Mouse (Mus musculus): Measurements from ENCODE around the gene Dync1li2. TPM values are rescaled to one million over a fixed set of nuclear protein-coding genes. Genes with fewer than 3 reads are reported as not detected.

Dync1li2 gene
- total RNA-seq (2012; rRNA removed) (12.7 and 15.8 TPM in 2 replicates), total RNA-seq (2014; rRNA removed) (14.3 and 17.7 TPM in 2 replicates), polyA plus RNA-seq (2012; ENCODE audit: insufficient read length, low read depth) (22.8 and 30.4 TPM in 2 replicates)

- in situ Hi-C loops (cut with MboI; ENCODE audit: low pct_ligation_motif_present, low pct_unique_long_range_greater_than_20kb, low sequenced_read_pairs) = no loop called here
- Histone ChIP-seq H3K79me2 (replicated peaks; ENCODE audit: control insufficient read depth, extremely low read depth, insufficient read depth, poor library complexity, severe bottlenecking) (peaks cover 10% of the 10 kb centered on the region; the same call in 1 of the 2 replicates), H3K9me3 (replicated peaks; ENCODE audit: low read length) (no peaks in the 10 kb centered on the region), H3K9ac (ENCODE audit: insufficient read depth, low read depth) (peak within 1 kb of the TSS; percentile 67), H3K27me3 (replicated peaks) (no peaks in the 10 kb centered on the region), H3K4me3 (replicated peaks in 1 of 3; ENCODE audit: low read depth in 2 of 3, low read length in 2 of 3, poor library complexity in 1 of 3) (peak within 1 kb of the TSS; percentile 83 to 100 (median 85)), H3K27ac (ENCODE audit: insufficient read depth, low read depth) (peak within 1 kb of the TSS; percentile 10; the same call in 1 of the 2 replicates), H3K36me3 (replicated peaks in 1 of 2; ENCODE audit: control insufficient read depth in 1 of 2, insufficient read depth in 1 of 2, low read length in 1 of 2) (peaks cover 21 to 34% of the 10 kb centered on the region in 2 experiments), H3K4me1 (ENCODE audit: control insufficient read depth in 1 of 2, insufficient read depth in 2 of 2) (peaks cover 17 to 35% of the 10 kb centered on the region in 2 experiments), H3K4me2 (ENCODE audit: insufficient read depth, low read depth, poor library complexity, severe bottlenecking) (peak within 1 kb of the TSS; percentile 68)
- dilution Hi-C loops (cut with MboI; ENCODE audit: extremely low pct_ligation_motif_present, extremely low pct_unique_long_range_greater_than_20kb, low sequenced_read_pairs) = no loop called here
- DNase-seq (ENCODE audit: extremely low read depth) = peak; percentile 82
- TF ChIP-seq PAX5 (IDR thresholded peaks at IDR 0.05; ENCODE audit: low read length) (no peak), MEF2A (IDR thresholded peaks at IDR 0.05; ENCODE audit: borderline replicate concordance, low read depth, low read length) (peak; percentile 44; the same call in 1 of the 2 replicates), CHD2 (IDR thresholded peaks at IDR 0.05; ENCODE audit: low read length) (no peak), NELFE (IDR thresholded peaks at IDR 0.05; ENCODE audit: low read depth, low read length) (peak; percentile 82), MAZ (IDR thresholded peaks at IDR 0.05; ENCODE audit: low read depth, low read length) (no peak), UBTF (IDR thresholded peaks at IDR 0.05; ENCODE audit: low read depth, low read length) (peak; percentile 60; the same call in 1 of the 2 replicates), KAT2A (IDR thresholded peaks at IDR 0.05; ENCODE audit: insufficient replicate concordance, low read length) (peak; percentile 69; the same call in 1 of the 2 replicates), JUND (conservative IDR thresholded peaks at IDR 0.05; ENCODE audit: low read depth, low read length) (no peak), NRF1 (IDR thresholded peaks at IDR 0.05; ENCODE audit: low read depth, low read length) (peak; percentile 53), GABPA (IDR thresholded peaks at IDR 0.05; ENCODE audit: insufficient replicate concordance, low read depth, low read length) (no peak), SIN3A (IDR thresholded peaks at IDR 0.05; ENCODE audit: low read length) (peak; percentile 74; the same call in 1 of the 2 replicates), TCF12 (IDR thresholded peaks at IDR 0.05; ENCODE audit: low read depth, low read length) (peak; percentile 87), ZNF384 (IDR thresholded peaks at IDR 0.05; ENCODE audit: low read depth, low read length) (no peak), HCFC1 (IDR thresholded peaks at IDR 0.05; ENCODE audit: low read depth, low read length) (peak; percentile 85), RCOR1 (conservative IDR thresholded peaks at IDR 0.05; ENCODE audit: low read depth, low read length) (no peak), E2F4 (IDR thresholded peaks at IDR 0.05; ENCODE audit: insufficient replicate concordance, low read depth, low read length) (no peak), MXI1 (IDR thresholded peaks at IDR 0.05; ENCODE audit: low read depth, low read length) (peak; percentile 57), ZC3H11A (IDR thresholded peaks at IDR 0.05; ENCODE audit: low read depth, low read length) (no peak), ETS1 (conservative IDR thresholded peaks at IDR 0.05; ENCODE audit: low read depth, low read length) (no peak), ZKSCAN1 (IDR thresholded peaks at IDR 0.05; ENCODE audit: borderline replicate concordance, low read depth, low read length) (no peak), JUN (IDR thresholded peaks at IDR 0.05; ENCODE audit: insufficient read depth, low read depth, low read length) (no peak), BHLHE40 (IDR thresholded peaks at IDR 0.05; ENCODE audit: low read depth, low read length) (no peak), CTCF (conservative IDR thresholded peaks at IDR 0.05 in 1 of 2, IDR thresholded peaks at IDR 0.05 in 1 of 2; ENCODE audit: low read depth in 2 of 2, low read length in 2 of 2) (peak; percentile 27 to 85; a peak in 3 of 4 replicates), POLR2AphosphoS2 (IDR thresholded peaks at IDR 0.05; ENCODE audit: low read depth, low read length) (no peak), MAFK (IDR thresholded peaks at IDR 0.05; ENCODE audit: insufficient replicate concordance, low read length) (no peak), MAX (IDR thresholded peaks at IDR 0.05; ENCODE audit: low read length) (peak; percentile 99), ZMIZ1 (IDR thresholded peaks at IDR 0.05; ENCODE audit: low read depth, low read length) (0 out of 2 replicates have a peak, but pooled peaks have one; percentile 40), POLR2A (IDR thresholded peaks at IDR 0.05; ENCODE audit: low read depth, low read length) (peak; percentile 73; the same call in 1 of the 2 replicates), SMC3 (IDR thresholded peaks at IDR 0.05; ENCODE audit: low read depth, low read length) (peak; percentile 69), EP300 (IDR thresholded peaks at IDR 0.05; ENCODE audit: low read length) (no peak), TBP (conservative IDR thresholded peaks at IDR 0.05; ENCODE audit: low read depth, low read length) (no peak), USF2 (conservative IDR thresholded peaks at IDR 0.05; ENCODE audit: low read depth, low read length) (no peak), RAD21 (IDR thresholded peaks at IDR 0.05; ENCODE audit: low read depth, low read length) (peak; percentile 56), MYC (IDR thresholded peaks at IDR 0.05; ENCODE audit: low read depth, low read length) (no peak), IRF4 (IDR thresholded peaks at IDR 0.05; ENCODE audit: low read depth, low read length) (peak; percentile 59; the same call in 1 of the 2 replicates), CHD1 (IDR thresholded peaks at IDR 0.05; ENCODE audit: low read depth, low read length) (0 out of 2 replicates have a peak, but pooled peaks have one; percentile 19), USF1 (IDR thresholded peaks at IDR 0.05; ENCODE audit: low read depth, low read length) (no peak), ELF1 (IDR thresholded peaks at IDR 0.05; ENCODE audit: low read depth, low read length) (peak; percentile 61)
Observed at GRCm38 (mm10) chr8:104442299-104443124, at the start of gene Dync1li2. Gene Dync1li2 (minus strand): TSS chr8:104443047.

Data from CH12.LX (cell line).